Mouse (Mus musculus): Measurements from ENCODE around the gene Whamm. TPM values are rescaled to one million over a fixed set of nuclear protein-coding genes. Genes with fewer than 3 reads are reported as not detected.

Whamm gene
- polyA plus RNA-seq (2012; rRNA removed; ENCODE audit: low replicate concordance): 20.3 and 21.0 TPM in 2 replicates

GRCm38 (mm10) chr7:81571108-81571940, at the start of gene Whamm:
TSS of gene Whamm (plus strand) at chr7:81571266.

GRCm38 (mm10) chr7:81566892-81567291, 4.2 kb upstream of the Whamm start, which contains the start of gene Fsd2:
TSS of gene Fsd2 (minus strand) at chr7:81566944.

Other genes with a start within 250 kb of the Whamm start
- gene Rps17, start 226.0 kb upstream of the Whamm start, polyA plus RNA-seq (2012; rRNA removed; ENCODE audit: low replicate concordance): 916 and 1,608 TPM in 2 replicates
- 30.6 and 45.8 TPM in 2 replicates for gene Cpeb1, start 115.8 kb upstream of the Whamm start, polyA plus RNA-seq (2012; rRNA removed; ENCODE audit: low replicate concordance)
- 2.1 and 42.7 TPM in 2 replicates for gene Ap3b2, start 77.3 kb upstream of the Whamm start, polyA plus RNA-seq (2012; rRNA removed; ENCODE audit: low replicate concordance)
- gene BC048679, start 73.0 kb upstream of the Whamm start, polyA plus RNA-seq (2012; rRNA removed; ENCODE audit: low replicate concordance): 0.44 and 93.6 TPM in 2 replicates
- 3.6 and 18.8 TPM in 2 replicates for gene Fsd2, start 4.3 kb upstream of the Whamm start, polyA plus RNA-seq (2012; rRNA removed; ENCODE audit: low replicate concordance)
- 3.3 and 4.8 TPM in 2 replicates for gene Homer2, start 136.3 kb downstream of the Whamm start, polyA plus RNA-seq (2012; rRNA removed; ENCODE audit: low replicate concordance)
- 11.1 and 11.3 TPM in 2 replicates for gene Ramac, start 191.7 kb downstream of the Whamm start, polyA plus RNA-seq (2012; rRNA removed; ENCODE audit: low replicate concordance)
- 38.2 and 51.6 TPM in 2 replicates for gene 3110040N11Rik, start 218.2 kb downstream of the Whamm start, polyA plus RNA-seq (2012; rRNA removed; ENCODE audit: low replicate concordance)

All from subcutaneous adipose tissue, adult 2 months (tissue).